Mouse (Mus musculus): ENCODE data around the gene Cacnb4.

Gene Cacnb4

DNA sequence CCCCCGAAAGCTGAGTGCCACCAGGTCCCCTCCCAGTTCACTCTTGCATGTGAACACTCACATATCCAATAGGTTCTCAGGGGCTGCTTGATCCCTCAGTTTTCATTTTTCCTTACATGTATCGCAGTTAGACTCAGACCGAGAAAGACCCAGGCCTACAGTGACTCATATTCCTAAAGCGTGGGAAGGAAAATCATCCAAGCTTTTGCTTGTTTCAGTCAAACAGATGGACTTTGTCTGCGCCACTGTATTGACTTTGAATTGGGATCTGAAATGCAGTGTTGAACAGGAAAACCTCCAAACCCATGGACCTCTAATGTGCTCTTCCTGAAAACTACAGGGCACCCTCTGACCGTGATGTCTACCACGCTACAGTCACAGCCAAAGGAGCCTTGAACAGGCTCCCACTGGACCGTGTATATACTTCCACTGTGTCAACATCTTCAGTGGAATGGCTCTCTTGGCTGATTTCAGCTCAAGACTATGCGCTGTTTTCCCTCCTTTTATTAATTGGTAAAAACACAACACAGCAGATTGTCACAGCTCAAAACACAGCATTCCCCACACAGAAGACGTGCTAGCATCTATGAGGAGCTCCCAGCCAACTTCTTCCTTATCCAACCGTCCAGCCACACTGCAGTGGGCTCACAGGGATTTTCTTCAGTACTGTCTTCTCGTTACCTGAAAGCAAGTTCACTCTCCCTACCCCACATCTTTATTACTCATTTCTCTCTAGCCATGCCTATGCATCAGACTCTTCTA is 215.2 kb downstream of the Cacnb4 start:
- no peak for DNase-seq

DNA sequence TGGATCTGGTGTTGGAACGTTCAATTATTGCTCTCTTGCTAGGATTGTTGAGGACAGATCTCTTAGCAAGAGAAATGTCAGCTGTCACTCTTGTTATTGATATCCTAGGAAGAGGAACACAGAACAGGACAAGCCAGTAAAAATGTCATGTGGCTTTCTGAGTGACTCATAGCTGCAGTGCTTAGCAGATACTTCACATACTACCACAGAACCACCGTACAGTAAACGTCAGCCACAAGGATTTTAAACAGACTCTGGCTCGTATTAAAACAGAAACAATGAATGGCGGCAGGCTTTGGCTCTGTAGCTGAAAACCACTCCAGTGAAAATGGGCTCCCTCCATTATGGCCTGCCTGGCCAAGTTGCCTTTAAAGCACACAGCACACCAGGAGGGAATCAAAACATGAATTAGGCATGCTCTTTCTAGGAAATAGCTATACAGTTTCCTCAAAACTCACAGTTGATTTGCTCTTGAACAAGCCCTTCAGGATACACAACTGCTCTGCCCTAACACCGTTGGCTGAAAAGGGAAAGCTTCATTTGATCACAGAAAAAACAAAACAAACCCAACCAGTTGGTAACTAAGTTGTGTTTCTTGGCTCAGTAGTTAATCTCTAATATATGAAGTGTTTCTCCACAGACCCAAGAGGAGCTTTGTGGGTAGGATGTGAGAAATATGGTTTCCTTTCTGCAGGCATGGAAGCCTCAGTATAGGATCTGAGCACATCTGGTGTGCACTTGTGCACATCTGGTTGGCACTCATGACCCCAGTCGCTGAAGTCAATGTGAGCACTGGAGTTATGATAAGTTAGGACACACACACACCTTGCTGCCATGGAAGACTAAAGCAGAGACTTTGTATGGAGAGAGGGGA is 220.8 kb downstream of the Cacnb4 start:
- no peak for DNase-seq

DNA sequence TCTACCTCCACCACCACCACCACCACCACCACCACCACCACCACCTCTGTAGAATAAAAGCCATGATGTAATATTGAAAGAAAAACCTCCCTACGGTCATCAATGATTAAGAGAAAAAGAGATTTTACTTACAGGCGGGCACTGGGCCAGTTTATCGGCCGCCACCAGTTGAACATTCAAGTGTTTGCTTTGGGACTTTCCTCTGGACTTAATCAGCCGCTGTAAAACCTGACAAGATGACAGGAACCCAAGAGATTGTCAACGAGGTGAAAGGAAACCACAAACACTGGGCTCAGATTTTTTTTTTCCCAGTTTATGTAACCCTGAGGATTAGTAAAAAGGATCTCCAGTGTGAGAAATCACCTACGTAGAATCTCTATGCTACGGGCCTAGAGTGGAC is 226.8 kb downstream of the Cacnb4 start:
- DNase-seq: no peak

DNA sequence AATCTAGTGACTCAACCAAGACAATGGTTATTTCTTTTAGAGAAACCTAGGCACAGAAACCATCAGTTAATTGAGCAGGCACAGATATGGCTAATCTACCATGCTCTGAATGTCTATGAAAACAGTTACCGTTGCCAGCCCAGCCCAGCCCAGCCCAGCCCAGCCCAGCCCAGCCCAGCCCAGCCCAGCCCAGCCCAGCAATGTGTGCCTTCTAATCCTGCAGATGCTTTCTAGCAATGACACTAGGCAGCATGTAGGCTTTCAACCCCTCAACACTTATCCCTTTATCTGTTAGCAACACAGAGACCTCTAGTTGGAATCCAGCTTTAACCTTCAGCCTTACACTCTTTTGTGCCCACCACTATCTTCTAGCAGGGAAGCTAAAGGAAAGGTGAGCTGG is 227.7 kb downstream of the Cacnb4 start:
- DNase-seq: no peak

DNA sequence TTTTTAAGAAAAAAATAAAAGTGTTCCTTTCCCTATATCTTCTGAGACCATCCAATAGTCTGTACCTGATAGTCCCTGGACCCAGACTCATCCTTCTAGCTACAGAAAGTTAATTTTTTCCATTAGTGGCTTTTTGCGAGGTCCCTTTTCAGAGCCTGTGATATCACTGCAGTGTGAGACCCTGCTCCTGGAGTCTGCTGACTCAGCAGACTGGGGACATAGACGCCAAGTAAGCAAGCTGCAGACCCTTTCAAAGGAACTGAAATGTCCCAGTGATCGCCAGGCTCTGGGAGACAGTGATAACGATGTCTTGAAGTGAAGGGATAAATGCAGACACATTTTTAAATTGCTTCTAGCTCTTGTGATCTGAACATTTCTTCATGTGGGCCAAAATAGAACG is 230.0 kb downstream of the Cacnb4 start:
- no peak for DNase-seq

DNA sequence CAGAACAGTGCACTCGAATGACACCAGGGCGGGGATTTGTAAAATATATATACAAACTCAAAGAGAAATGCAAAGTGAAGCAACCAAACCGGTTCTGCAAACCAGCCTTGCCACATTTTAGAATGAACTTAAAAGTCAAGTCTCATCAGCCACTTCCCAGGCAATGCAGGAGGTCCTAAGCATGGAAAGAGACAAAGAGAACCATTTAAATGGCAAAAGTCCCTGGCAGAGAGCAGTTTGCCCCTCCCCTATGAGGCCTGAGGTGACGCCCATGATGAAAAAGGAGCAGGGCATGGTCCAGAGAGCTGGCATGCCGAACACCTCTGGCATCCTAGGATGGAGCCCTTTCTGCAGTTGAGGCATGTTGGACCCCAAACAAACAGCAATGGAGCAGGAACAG is 234.5 kb downstream of the Cacnb4 start:
- DNase-seq: no peak

DNA sequence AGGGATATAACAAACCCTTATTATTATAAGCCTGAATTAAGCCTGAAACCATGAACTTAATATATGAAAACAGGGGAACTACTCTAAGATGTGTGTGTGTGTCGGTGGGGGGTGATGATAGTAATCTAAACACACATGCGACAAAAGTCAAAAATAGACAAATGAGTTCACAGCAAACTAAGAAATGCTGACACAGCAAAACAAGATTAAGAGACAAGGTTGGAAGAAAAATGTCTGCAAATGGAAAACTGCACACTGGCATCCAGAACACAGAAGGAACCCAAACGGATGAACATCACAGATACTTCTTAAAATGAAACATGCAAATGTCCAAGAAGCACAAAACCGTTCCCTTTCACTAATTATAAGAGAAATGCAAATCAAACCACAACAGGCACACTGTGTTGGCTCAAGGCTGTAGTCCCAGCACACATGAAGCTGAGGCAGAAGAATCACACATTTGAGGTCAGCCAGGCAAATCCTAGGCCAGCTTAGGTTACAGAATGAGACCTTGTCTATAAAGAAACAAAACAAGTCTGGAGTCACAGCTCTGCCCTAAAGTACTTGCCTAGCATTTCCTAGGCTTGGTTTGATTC is 236.1 kb downstream of the Cacnb4 start:
- DNase-seq: no peak

DNA sequence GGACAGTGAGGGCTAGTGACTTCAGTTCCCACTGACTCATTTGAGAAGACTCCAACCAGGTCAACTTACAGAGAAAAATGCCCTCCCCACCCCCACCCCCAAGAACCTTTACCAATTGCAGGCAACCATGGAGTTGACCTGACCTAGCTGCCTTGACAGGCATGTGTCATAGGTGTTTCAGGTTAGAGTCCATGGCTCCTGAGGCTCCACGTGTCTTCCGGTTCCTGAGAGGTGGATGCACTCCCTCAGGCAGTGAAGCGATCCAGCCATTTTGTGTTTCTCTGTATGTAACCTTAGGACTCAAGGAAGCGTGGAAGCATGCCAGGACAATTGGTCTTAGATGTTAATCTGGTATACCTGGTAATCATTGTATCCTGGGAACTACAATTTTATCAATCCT is 238.2 kb downstream of the Cacnb4 start:
- DNase-seq: no peak

DNA sequence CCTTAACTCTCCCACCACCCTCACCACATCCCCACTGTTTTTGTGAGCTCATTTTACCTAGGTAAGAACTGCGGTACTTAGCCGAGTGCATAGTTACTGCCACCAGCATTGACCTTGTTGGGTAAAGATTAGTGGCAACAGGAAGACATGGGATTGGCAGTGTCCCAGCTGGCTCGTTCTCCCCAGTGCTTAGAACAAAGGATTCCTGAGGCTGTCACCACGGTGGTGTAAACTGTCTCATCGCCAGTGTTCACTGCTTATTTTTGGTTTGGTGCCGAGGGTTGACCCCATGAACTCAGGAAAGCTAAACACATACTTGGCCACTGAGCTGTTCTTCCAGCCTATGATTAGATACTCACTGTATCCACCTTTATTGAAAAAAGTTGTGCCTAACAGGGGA is 238.6 kb downstream of the Cacnb4 start:
- DNase-seq: peak; percentile 63 to 73

DNA sequence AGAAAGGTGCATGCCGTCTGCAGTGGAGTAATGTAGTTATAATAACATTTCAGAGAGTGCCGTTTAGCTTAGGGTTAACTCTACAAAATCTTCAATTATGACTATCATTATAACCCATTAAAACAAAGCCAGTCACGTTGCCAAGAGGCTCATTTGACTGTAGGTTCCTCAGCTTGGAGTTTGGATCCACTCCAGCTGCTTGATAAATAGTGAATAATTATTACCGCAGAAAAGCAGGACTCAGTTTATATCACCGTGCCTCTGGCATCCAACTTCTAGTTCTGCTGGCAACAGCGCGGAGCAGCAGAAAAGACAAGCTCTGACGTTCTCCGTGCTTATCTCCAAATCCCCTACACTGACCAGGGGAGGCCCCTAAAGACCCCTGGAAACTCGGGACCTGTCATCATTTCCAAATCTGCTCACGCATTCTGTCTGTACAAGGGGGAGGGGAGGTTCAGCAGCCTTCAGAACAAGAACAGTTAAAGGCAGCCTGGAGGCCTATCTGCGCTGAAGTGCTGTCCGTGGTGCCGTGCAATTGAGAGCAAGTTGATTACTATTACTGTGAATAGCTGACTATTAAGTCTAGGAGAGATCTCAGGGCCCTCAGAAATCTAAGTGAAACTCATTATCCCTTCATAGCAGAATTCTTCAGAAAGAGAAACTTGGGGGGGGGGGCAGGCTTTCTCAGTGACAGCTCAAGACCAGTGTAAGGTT is 240.6 kb downstream of the Cacnb4 start:
- no peak for DNase-seq

DNA sequence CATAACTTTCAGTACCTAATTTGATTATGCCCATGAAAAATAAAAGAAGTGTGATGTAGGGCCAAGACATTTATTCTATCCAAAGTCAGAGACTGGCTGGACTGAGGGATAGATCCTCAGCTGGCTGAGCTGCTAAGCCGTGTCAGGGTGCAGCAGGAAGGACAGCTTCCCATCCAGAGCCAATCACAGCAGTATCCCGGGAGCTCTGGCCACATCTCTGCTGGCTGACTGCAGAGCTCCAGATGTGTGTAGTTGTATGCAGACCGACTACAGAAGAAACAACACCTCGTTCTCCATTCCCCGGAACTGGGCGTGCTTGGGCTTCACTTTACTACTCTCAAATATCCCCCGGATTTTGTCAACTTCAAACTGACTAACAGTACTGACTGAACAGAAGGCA is 243.3 kb downstream of the Cacnb4 start:
- peak in 1 of 2 experiments; percentile 13 for DNase-seq

DNA sequence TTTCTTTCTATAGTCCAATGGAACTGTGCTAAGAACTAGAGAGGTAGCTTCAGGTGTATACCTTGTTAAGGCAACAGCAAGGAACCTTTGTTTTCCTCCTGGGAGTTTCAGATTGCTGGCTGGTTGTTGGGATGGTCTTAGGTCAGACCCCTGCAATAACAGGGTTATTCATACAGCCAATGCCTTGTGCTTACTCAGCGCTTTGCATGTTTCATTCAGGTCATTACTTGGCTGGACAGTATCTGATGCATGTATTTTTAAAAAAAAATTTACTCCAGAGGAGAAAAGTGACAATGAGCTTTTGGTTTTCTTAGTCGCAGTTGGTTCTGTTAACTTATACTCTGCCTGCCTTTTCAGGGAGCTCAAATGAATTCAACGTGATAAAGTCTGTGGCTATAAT is 249.2 kb downstream of the Cacnb4 start:
- DNase-seq: no peak

DNA sequence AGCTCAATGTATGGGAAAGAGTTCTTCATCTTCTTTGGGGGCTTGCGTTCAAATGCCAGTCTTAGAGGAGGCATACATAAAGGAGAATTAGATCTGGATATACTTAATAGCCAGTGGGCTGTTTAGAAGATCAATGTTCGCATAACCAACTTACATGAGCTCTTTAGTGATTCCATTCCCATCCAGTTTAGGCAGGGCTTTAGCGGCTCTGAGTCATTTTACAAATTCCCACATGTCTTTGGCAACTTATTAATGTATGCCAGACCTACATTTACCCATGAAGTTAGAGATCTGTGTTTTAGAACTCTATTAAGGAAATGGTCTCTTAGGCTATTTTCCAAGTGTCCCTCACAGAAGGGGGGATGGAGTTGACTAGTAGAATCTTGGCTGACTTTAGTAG is 250.6 kb downstream of the Cacnb4 start:
- DNase-seq: no peak

DNA sequence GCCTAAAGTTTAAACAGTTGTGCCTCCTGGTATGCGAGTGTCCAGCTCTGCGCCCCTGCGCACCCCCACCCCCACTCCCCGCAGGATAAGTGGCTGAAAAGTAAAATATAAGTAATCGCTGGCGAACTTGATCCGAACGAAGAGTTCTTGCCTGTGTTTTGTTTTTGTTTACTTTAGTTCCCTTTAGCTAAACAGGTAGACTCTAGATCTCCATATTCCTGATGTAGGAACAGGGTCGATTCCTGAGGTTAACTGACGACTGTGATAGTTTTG is 251.2 kb downstream of the Cacnb4 start:
- DNase-seq: peak in 1 of 2 experiments; percentile 19

DNA sequence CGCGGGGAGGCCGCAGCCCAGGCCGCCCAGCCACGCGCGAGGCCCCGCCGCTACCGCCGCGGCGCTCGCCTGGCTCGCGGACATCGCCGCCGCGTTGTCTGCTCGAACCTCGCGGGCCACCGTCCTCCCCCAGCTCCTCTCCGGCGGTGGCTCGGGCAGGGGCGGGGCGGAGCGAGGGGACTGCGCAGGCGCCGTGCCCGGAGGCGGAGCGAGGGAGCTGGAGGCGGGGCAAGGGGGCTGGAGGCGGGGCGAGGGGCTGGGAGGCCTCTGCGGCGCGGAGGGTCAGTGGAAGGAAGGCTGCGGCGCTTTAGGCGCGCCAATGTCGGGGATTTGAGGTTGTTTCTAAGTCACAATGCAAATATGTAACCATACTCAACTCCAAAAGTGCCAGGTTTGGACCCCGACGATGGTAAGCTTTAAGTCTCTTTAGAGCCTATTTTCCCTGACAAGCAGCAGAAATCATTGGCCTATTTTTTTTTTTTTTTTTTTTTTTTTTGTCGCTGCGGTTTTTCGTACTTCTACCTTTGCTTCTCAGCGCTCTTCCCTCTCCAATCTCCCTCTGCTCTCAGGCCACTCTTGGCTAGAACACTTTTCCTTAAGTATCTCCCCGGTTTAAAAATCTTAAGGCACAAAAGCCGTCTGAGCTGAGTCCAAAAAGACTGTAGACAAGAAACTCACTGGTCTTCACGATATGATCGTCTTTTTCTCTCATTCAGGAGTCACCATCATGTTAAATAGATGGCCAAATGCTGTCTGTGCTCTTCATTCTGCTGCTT is 251.7 kb downstream of the Cacnb4 start, which contains the start of gene Arl5a:
Arl5a (minus strand) TSS at position 155 of the 776 bp plus-strand sequence.
- peak; percentile 98 for DNase-seq

DNA sequence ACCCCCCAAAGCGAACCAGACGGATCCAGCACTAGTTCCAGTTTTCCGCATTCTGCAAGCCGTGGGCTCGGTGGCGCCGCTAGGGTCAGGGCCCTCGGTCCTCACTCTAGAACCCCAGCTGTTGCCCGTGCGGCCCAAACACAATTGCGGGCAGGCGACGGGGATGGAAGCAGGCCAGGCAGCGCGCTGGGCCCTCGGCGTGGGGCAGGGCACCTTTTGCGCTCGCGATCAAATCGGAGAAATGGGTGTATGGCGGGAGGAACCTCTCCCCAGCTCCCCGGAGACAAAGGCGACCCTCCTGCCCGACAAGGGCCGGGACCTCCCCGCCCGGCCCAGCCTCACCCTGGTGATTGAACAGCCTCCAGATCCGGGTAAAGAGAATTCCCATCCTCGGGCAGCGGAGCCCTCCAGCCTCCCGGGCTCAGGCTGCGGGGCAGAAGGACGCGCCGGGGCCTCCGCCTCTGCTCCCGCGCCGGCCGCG is 252.3 kb downstream of the Cacnb4 start:
- DNase-seq: peak; percentile 60 to 71

DNA sequence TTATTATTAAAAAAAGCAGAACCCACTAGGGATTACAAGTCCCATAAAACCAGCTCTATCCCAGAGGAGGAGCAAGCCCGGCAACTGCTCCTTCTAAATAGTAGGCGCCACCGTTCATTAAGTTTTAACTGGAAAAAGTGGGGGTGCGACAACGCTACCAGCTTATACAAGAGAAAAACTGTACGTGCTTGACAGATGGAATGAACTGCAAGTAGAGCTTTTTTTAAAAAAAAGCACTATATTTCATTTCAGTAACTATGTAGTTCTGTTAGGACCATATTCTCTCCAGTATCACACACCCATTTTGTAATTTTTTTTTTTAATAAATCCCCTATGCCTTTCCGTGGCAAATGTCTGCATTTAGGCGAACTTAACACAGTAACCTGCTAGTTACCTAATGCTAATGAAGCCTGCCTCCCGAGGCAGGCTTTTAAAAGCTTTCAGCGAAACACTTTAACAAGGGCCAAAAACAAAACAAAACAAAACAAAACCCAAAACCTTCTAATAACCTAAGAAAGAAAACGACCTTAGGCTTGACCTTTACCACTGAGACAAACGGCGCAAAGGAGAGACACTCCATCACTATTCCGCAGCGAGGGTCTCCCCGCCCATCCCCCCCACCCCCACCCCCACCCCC is 252.9 kb downstream of the Cacnb4 start:
- peak; percentile 33 to 40 for DNase-seq

DNA sequence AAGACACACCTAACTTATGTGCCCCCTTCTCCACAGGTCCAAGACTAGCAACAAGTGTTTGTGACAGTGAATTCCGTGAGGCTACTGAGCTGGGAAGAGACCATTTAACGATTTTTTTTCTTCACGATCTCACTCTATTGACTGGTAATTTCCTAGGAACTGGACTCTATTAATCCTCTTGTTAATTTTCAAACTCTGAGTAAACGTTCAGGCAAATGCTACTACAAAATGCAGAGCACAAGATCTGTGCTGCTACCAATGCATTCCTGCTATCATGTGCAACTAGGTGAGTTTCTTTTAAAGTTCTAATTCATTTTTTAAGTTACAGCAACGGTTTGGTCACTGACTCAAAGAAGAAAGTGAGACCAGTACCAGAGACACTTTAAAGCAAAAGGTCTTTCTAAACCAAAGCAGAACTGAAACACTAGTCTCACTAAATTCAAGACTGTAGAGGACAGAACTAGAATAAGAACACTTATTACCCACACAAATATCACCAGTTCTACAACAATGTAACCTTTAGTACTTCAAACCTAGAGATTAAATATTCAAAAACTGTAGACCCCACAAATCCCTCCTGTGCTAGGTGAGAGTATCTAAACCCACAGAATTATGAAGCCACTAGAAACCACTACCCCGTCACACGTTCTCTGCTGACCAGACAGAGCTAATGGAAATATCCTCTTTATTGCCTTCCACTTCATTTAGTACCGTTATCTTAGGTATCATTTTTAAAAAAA is 253.6 kb downstream of the Cacnb4 start:
- no peak for DNase-seq

DNA sequence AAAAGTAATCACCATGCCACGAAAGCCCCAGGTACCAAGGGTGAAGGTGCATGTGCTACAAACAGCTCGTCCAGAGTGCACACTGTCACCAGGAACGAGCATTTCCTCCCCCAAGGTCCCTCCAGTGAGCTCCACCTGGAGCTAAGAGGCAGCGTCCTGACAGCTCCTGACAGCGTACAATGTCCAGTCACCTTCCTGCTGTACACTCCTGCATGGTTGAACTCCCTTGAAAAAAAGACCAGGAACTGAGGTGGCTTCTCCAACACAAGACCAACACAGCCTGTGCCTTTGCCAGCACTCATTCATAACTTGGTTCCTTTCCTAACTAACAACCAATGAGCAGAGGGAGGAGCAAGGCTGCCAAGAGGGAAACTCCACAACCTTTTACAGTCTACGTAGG is 255.4 kb downstream of the Cacnb4 start:
- DNase-seq: no peak

DNA sequence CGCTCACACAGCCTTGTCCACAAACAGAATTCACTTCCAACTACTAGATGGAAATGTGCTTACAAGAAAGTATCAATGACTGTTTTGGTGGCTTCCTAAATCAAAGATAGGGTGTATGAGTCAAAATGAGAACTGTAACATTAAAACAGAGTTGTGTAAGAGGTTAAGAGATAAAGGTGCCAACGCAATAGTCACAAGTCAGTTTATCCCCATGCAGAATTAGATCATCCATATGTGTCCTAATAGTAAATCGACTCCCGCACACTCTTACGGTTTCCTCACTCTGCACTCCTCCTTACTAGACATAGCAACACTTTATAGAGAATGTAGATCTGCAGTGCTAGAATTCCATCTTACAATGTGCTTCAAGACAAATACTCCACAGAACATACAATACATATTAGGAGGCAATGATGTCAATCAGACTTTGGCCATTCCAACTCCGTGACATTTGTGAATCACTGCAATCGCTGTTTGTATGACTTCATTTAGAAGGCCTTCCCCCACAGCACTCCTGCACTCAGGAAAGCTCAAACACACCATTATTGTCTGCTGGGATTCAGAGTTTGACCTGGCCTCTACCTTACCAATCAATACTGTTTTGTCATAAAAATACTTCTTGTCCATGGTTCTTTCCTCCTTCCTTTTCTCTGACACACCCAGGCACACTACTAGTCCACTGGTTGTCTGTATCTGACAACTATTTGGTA is 256.5 kb downstream of the Cacnb4 start:
- no peak for DNase-seq
